Comparison of ENCODE assay signal across 8 mouse cellular contexts in the genomic region with DNA sequence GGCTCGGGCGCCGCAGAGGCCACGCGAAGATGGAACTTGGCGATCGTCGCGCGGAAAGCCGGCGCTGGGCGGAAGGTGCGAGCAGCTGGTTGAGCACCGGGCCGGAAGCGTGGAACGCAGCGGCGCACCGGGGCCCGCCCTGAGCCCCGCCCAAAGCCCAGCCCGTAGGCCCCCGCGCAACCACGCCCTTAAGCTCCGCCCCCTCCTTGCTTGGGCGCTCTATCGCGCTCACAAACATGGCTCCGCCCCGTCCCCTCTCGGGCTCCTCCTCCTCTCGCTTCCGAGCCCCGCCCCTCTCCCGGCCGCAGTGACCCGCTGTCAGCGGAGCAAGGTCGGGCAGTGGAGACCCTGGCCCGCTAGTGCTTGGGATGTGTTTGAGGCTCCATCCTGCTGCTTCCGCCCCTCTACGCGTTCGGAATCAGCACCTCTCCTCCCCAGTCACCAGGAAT. TPM values are rescaled to one million over a fixed set of nuclear protein-coding genes. Genes with fewer than 3 reads are reported as not detected.
DNase-seq lines count a peak whose midpoint lies in the region; ATAC-seq and TF ChIP-seq lines count a peak whose summit lies in the region.

A gene (minus strand): TSS at position 164 of the 449 bp plus-strand sequence.

- ATAC-seq in activated CD4-positive, CD25-positive, alpha-beta regulatory T cell, adult 4 months, result peak; percentile 92
- ATAC-seq in hindbrain, embryonic 16.5 days, result peak; percentile 93
- peak; percentile 90 for ATAC-seq in megakaryocyte, adult 5-6 weeks (ENCODE audit: poor library complexity, severe bottlenecking)

- TF ChIP-seq CTCF in gastrocnemius, adult 2 months (IDR thresholded peaks at IDR 0.05), result no peak

- H3K4me1 ChIP-seq in hindbrain, embryonic 16.5 days (ENCODE audit: control insufficient read depth, insufficient read depth, low read depth, low read length), result peaks cover 11% of the 10 kb centered on the region

- H3K9me3 ChIP-seq in hindbrain, embryonic 16.5 days (ENCODE audit: control insufficient read depth, low read length), result no peaks in the 10 kb centered on the region

- H3K4me2 ChIP-seq in hindbrain, embryonic 16.5 days (ENCODE audit: low read length), result peak within 1 kb of the TSS; percentile 98

- peak; percentile 71 to 86 for DNase-seq in cerebellum, postnatal 4 days (ENCODE audit: low spot score in 2 of 2)
- peak; percentile 98 for DNase-seq in gastrocnemius, adult 2 months
- DNase-seq in left cerebral cortex, adult 8-10 months (ENCODE audit: low spot score in 2 of 2), result peak; percentile 70 to 90
- peak; percentile 96 for DNase-seq in right cerebral cortex, adult 18-20 months
- DNase-seq in urinary bladder, adult 2 months (ENCODE audit: low spot score), result peak; percentile 85

- H3K4me3 ChIP-seq in gastrocnemius, adult 2 months, result peak within 1 kb of the TSS; percentile 93
- H3K4me3 ChIP-seq in hindbrain, embryonic 16.5 days (ENCODE audit: low read length), result peak within 1 kb of the TSS; percentile 75

- peaks cover 26% of the 10 kb centered on the region for H3K36me3 ChIP-seq in hindbrain, embryonic 16.5 days (ENCODE audit: control insufficient read depth, insufficient read depth, low read length)

- H3K9ac ChIP-seq in hindbrain, embryonic 16.5 days (ENCODE audit: low read depth, low read length), result peak within 1 kb of the TSS; percentile 80

- peak within 1 kb of the TSS; percentile 90 for H3K27ac ChIP-seq in gastrocnemius, adult 2 months
- peak within 1 kb of the TSS; percentile 75; the same call in 1 of the 2 replicates for H3K27ac ChIP-seq in hindbrain, embryonic 16.5 days (ENCODE audit: low read depth, low read length)

- intact Hi-C loops in gastrocnemius, adult 2 months (cut with DNase I), result no loop called here

- WGBS in hindbrain, embryonic 16.5 days, result under 1% methylated on average over 38 of the region's 47 CpGs

- no peaks in the 10 kb centered on the region for H3K27me3 ChIP-seq in hindbrain, embryonic 16.5 days (replicated peaks; ENCODE audit: control insufficient read depth, insufficient read depth, low read length)

RNA-seq across cellular contexts. Expression of the gene that starts here (rescaled TPM):
- polyA plus RNA-seq in activated CD4-positive, CD25-positive, alpha-beta regulatory T cell, adult 4 months (2017; shearing (Covaris generic)), result 10 to 100 TPM; 70.3 to 75.4 TPM
- 10 to 100 TPM; 34.3 to 43.2 TPM for total RNA-seq in gastrocnemius, adult 2 months (2021)
- 161 and 196 TPM in 2 replicates for polyA plus RNA-seq in hindbrain, embryonic 16.5 days (2015; fragmentation: Nextera tagmentation; extraction: Ambion mirVana)
- total RNA-seq in left cerebral cortex, adult 8-10 months (2022), result 100 to 1,000 TPM; 226 to 280 (median 259) TPM
- total RNA-seq in megakaryocyte, adult 5-6 weeks (2015), result 30.4 and 38.4 TPM in 2 replicates
- 29.1 and 32.3 TPM in 2 replicates for total RNA-seq in megakaryocyte, adult 5-6 weeks (2017)
- polyA plus RNA-seq in urinary bladder, adult 2 months (2012; rRNA removed), result 101 and 129 TPM in 2 replicates

Comparison
In these comparisons a context has a peak if more than half of its experiments do, and no peak if none do; other contexts are left out.
1. Peak in every context shown above with its lines: DNase-seq, ATAC-seq, H3K4me3 ChIP-seq and H3K27ac ChIP-seq.
2. RNA of the gene that starts here (total RNA-seq): 226 to 280 TPM in left cerebral cortex, adult 8-10 months; 34.3 to 43.2 TPM in gastrocnemius, adult 2 months and 29.1 to 38.4 TPM in megakaryocyte, adult 5-6 weeks; every median in the first group is over 4 times any median in the second.